Mouse (Mus musculus): ENCODE measurements around the gene Arpp19.

GRCm38 (mm10) chr9:75019592-75019991 lies 17.8 kb upstream of the Arpp19 start:
- TF ChIP-seq POLR2AphosphoS2 (IDR thresholded peaks at IDR 0.05; ENCODE audit: insufficient read length, low read depth) (no peak), CEBPB (IDR thresholded peaks at IDR 0.05; ENCODE audit: insufficient read depth, poor library complexity, severe bottlenecking) (no peak), USF1 (IDR thresholded peaks at IDR 0.05; ENCODE audit: low read depth) (no peak), POLR2A (IDR thresholded peaks at IDR 0.05; ENCODE audit: insufficient read length, low read depth) (no peak), REST (IDR thresholded peaks at IDR 0.05; ENCODE audit: insufficient read depth, insufficient read length) (no peak)
